In genomic region chr11:9602137-9602536, GRCm38 (mm10) we compare ENCODE assay signal across 20 mouse cellular contexts.
"Had no signal": no experiment of that assay in that cellular context is flagged by ENCODE, and none has a peak within 500 bp of the region (broad histone marks: within the 10 kb centered on the region; RNA-seq: fewer than 3 reads in every experiment).

No protein-coding gene starts in this region.

- H3K4me1 ChIP-seq: liver, embryonic 12.5 days; liver, embryonic 15.5 days; midbrain, embryonic 12.5 days; midbrain, embryonic 15.5 days had no signal

- DNase-seq: kidney, adult 18-20 months; kidney, adult 9 months; kidney, postnatal 25 days; layer of hippocampus, adult 9-11 months; lung, adult 18-20 months; lung, postnatal 10 days; lung, postnatal 36 days; right cerebral cortex, adult 18-20 months; right cerebral cortex, postnatal 25 days; spleen, adult 18-20 months; thymus, adult 18-20 months; thymus, postnatal 36 days had no signal

- H3K27ac ChIP-seq: kidney, postnatal 0 days; left cerebral cortex, adult 2 months; liver, embryonic 12.5 days; liver, embryonic 15.5 days; lung, embryonic 15.5 days; midbrain, embryonic 12.5 days; midbrain, embryonic 15.5 days had no signal

- H3K9me3 ChIP-seq: liver, embryonic 12.5 days; liver, embryonic 15.5 days; lung, embryonic 15.5 days; midbrain, embryonic 12.5 days; midbrain, embryonic 15.5 days had no signal

- H3K4me3 ChIP-seq: layer of hippocampus, adult 2 months; left cerebral cortex, adult 2 months; liver, embryonic 12.5 days; liver, embryonic 15.5 days; lung, embryonic 15.5 days; midbrain, embryonic 12.5 days; midbrain, embryonic 15.5 days had no signal

- H3K4me2 ChIP-seq: liver, embryonic 12.5 days; liver, embryonic 15.5 days; lung, embryonic 15.5 days; midbrain, embryonic 12.5 days; midbrain, embryonic 15.5 days had no signal

- H3K9ac ChIP-seq: liver, embryonic 12.5 days; liver, embryonic 15.5 days; lung, embryonic 15.5 days; midbrain, embryonic 12.5 days; midbrain, embryonic 15.5 days had no signal

- ATAC-seq: liver, embryonic 12.5 days; midbrain, embryonic 15.5 days had no signal

- H3K36me3 ChIP-seq: liver, embryonic 12.5 days; liver, embryonic 15.5 days; lung, embryonic 15.5 days; midbrain, embryonic 12.5 days; midbrain, embryonic 15.5 days had no signal

- H3K27me3 ChIP-seq: liver, embryonic 12.5 days; liver, embryonic 15.5 days; lung, embryonic 15.5 days; midbrain, embryonic 12.5 days; midbrain, embryonic 15.5 days had no signal
